Mouse (Mus musculus) testis, adult 2 months (tissue): Measurements from ENCODE around the gene Myo5a.

Source experiments
- CTCF ChIP-seq: fragments of 200-500 bp; IDR thresholded peaks from 2 replicates; pipeline ENCODE4 v1.5.1; 2012; ENCODE audit warnings: low read depth, mild to moderate bottlenecking, inconsistent platforms, low read length, moderate library complexity; ENCODE audit not compliant: control insufficient read depth, insufficient read depth, insufficient replicate concordance
- POLR2A ChIP-seq: fragments of 200-500 bp; IDR thresholded peaks from 2 replicates; pipeline ENCODE4 v1.6.1; 2012; ENCODE audit warnings: low read depth, mild to moderate bottlenecking, inconsistent platforms, low read length, moderate library complexity; ENCODE audit not compliant: control insufficient read depth

DNA sequence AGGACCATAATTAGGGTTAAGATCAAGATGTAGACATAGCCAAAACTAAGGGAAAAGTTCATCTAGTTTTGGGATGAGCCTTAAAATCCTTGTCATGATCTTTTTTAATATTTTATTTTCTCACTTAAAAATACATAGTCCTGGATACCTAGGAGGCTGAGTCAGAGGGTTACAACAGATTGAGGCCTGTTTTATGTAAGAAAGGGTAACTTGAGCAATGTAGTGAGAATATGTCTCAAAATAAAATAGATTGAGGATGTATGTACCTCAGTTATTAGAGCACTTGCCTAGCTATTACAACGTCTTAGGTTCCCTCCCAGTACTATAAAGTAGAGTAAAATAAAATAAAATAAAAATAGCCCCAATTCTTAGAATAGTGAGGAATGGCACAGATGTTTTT lies 21.3 kb downstream of the Myo5a start:
- no peak for TF ChIP-seq CTCF
- TF ChIP-seq POLR2A: no peak
